Mouse (Mus musculus): ENCODE measurements around the gene Ptprg.

DNA sequence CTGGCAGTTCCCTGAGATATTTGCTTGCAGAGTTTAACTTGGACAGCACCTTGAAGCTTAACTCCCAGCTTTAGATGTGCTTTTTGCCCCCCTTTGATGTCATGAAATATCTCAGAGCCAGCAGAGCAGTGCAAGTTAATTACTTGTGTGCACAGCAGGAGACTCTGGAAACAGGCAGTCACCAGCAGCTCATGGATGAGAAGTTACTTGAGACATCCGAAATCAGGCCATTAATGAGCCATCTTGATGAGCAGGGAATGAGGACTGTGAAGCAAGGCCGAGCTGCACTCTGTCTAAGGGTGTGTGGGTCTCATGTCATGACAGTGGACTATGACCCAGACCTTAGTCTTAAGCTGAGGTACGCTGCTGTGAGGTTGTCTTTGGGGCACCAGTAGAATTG, 379.2 kb downstream of the Ptprg start:
- no peak for TF ChIP-seq POLR2A (IDR thresholded peaks at IDR 0.05; ENCODE audit: low read depth, low read length)
- no peak for TF ChIP-seq CTCF (IDR thresholded peaks at IDR 0.05; ENCODE audit: borderline replicate concordance, insufficient read depth, low read length)

All from embryonic fibroblast, embryonic 13.5 days (primary cell).